Mouse (Mus musculus) adrenal gland, postnatal 4 days (tissue): ENCODE measurements at regions not wholly inside any gene's neighbourhood (a gene's known extent, or its start where the extent isn't known, plus 50 kb on each side); places are given as distances from the start of the nearest gene placed in this dataset.
"Not testable (repeated sequence)": the region's sequence is repeated elsewhere in the genome, so short reads cannot be mapped to it uniquely, and the experiment has no call there.

Experiments used
- DNase-seq, 2 experiments: peaks; one replicate each; pipeline ENCODE4 v3.0.0; 2021 to 2022; ENCODE audit warnings: low spot score in 2 of 2, mixed read lengths in 2 of 2

DNA sequence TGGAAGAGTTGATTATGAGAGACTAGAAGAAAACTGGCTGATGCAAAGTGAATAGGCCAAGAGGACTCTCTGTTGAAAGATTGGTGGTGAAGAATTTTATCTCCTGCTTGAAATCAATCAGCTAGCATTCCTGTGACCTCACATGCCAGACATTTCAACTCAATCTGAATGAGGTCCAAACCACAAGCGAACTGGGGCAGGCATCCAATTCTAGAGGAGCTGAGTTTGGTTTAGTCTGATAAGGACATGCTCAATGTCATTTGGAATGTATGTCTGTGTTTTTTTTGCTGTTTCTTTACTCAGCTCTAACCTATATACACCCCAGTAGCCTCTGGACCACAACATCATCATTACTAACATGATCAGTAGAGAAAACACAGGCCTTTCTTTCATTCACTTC lies 401.4 kb downstream of the 1190002N15Rik start:
- DNase-seq, result peak in 1 of 2 experiments; percentile 5

DNA sequence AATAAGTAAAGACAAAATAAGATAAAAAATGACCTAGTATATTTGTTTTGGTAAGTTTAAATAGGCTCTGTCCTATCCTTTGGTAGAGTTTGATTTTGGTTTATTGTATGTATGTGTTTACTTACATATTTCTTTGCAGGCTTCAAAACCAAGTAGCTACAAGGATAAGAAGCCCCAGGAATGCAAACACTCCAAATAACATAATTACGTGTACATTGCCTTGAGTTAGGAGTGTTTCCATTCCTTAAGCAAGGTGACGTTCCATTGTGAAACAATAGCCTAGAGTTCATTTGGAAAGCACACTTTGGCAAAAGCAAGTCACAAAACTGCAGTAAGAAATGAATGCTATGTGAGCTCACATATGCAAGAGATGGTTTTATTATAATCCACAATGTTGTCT lies 404.2 kb downstream of the 1190002N15Rik start:
- no peak for DNase-seq

DNA sequence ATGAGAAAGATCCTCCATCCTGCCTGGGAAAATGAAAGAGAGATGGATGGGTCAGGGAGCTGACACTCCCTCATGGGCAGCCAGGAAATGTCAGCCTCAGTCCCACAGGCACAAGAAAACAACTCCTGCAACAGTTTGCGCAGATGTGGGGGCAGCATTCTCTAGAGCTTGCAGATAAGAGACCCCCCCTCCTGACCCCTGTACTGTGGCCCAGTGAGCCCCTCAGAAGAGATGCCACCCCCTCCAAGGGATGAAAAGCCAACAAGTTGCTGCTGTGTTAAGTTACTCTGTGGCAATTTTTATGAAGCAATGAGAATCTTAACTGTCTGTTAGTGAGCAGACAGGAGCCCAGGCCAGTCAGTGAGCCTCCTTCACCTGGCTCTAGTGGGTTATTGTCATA lies 406.5 kb downstream of the 1190002N15Rik start:
- no peak for DNase-seq

DNA sequence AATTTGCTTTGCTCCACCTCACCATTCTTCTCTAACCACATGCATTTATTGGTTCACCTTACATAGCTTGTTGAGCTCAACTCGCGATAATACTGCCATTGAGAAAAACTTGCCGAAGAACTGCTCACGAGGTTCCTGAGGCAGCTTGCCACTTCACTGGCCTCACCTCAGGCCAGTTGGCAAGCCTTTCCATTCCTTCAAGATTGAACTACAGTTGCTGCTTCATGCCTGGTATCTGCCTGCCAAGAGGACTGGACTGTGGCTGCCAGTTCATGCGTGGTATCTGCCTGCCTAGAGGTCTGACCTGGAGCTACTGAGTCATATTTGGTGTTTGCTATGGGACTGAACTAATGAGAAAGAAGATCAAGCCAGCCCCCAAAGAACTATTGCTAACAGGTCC lies 420.9 kb downstream of the 1190002N15Rik start:
- DNase-seq, result no peak

DNA sequence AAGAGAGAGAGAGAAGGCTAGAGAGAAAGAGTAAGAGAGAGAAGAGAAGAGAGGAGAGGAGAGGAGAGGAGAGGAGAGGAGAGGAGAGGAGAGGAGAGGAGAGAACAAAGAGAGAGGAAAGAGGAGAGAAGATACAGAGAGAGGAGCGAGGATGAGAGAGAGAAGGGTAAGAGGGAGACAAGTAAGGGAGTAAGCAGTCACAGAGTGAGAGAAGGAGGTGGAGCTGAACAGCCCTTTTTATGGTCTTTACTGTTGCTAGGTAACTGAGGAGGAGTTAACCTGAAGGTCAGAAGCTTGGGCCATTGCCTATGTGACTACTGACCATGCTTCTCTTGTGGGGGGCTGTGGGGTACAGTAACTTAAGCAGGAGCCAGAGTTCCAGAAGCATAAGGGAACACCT lies 430.2 kb downstream of the 1190002N15Rik start:
- DNase-seq, result not testable (repeated sequence)

DNA sequence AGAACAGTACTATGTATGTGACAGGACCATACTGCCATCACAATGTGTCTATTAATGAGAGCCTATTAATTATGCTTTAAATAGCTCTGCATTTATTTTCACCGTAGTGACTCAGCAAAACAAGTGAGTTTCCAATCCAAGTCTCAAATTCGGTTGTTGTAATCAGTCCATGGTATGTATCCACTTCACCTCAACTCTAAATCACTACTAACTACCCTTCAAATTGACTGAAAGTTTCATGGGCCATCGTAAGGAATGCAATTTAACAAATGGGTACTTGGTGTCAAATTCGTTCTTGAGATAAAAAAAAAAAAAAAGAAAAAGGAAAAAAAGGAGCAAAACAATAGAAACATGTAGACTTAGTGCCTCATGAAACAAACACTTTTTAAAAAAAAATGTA lies 433.2 kb downstream of the 1190002N15Rik start:
- DNase-seq, result no peak

DNA sequence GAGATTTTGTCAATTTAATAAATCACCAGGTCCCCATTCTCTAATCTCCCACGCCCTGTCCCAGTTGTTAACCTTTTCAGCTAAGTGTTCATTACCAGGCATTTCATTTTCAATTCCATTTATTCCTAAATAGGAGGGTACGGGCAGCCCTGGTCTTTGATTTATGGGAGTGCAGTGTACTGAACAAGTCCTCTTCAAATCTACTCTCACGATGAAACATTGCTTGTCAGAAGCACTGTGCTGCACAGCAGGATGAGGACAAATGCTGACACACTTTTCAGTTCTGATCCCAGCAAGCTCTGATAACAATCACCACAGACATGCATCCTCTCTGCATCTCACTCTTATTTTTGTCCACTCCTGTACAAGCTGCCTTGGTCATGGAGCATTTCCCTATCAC lies 435.9 kb downstream of the 1190002N15Rik start:
- no peak for DNase-seq

DNA sequence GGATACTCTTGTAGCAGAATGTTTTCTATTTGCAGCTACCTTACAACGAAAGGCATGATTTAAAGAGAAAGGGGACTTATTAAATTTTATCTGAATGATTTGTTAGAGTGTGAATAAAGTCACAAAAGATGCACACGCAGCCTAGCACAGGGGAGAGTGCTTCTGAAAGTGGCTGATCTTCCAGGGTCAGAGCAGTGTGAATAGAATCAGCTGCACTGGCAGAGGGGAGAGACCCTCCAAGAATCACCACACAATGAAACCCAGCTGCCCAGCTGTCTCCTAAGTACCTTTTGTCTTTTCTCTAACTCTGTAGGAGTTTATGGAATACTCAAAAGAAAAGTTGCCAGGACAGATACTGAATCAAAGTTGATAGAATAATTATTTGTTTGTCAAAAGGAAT lies 443.1 kb downstream of the 1190002N15Rik start:
- no peak for DNase-seq

DNA sequence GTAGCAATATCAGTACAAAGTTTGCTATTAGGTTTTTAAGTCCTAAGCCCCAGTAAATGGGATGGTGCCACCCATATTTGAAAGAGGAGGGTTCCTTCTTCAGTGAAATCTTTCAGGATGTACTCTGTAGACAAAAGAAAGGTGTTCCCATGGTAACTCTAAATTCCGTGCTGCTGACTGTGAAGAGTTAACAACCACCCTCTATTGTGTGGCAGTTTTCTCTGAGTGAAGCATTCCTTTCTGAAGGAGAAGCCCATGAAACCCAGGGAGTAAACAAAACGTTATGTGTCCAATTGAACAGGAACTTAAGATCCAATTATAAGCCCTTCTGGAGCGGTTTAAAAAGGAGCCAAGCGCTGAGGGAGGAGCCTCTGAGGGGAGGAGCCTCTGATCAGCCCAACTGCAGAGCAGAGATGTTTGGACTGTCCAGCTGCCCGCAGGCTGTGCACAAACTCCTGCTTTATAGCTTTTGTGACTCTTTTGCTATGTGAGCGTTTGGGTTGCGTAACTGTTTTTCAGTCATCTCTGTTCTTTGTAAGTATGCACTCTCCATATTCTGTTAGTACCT lies 446.1 kb downstream of the 1190002N15Rik start:
- DNase-seq, result no peak

DNA sequence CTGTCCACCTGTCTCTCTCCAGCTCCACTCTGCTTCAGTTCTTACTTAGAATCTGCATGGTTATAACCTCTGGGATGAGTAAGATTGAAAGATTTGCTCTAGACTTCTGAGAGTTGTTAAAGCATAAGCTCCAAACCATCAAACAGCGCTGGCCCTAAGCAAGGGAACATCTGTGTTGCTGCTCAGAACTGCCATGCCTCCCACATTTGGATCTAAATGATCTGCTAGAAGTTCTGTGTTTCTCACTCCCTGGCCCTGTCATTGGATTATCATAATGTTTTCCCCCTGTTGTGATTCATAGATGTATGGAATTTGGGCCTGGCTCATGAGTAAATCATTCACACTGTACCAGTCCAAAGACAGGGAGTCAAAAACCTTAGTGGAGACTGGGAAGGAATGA lies 448.1 kb downstream of the 1190002N15Rik start:
- no peak for DNase-seq

DNA sequence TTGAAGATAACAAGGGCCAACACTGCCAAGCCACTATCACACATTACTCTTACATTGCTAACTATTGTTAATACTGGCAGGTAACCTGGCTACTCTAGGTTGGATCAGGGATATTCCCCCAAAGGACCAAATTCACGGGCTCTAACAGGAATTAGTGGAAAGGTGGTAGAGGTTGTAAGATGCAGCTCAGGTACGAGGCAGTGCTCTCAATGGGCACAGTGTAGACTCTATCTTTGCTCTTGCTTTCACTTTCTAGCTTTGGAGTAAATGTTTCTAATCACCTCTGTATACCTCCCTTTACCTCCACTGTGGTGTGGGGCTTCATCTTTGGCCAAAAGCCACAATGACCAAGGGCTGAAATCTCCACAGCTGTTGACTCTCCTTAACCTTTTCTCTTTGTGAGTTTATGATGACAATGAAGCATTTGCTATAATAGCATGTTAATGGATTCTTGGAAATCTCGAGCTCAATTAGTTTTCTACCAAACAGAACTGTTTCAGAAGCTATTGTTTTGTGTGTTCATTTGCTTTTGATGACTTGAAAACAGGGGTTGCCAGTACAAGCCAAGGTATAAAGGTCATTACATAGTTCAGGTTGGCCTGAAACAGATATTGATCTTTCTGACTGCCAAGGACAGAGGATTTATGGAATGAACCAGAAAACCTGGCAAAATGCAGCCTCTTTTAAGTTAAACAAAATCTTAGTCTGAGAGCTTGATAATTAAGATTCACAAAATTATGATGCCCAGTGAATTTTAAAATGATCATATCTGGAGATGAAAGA lies 454.1 kb downstream of the 1190002N15Rik start:
- no peak for DNase-seq

DNA sequence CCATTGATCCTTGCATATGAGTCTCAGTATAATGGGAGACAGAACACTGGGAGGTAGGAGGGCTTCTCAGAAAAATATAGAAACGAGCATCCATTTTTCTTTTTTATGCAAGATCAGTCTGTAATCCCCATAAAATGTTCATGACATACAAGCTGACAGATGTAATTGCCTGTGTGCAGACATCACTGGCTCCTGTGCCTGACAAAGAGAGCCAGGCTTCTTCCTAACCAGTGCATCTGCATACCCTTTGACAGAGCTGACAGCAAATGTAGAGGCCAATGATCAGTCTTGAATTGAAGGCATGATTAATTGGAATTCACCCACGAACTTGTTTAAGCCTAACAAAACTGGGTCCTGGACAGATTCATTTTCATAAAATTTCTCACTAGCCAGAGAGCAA lies 463.0 kb downstream of the 1190002N15Rik start:
- no peak for DNase-seq

DNA sequence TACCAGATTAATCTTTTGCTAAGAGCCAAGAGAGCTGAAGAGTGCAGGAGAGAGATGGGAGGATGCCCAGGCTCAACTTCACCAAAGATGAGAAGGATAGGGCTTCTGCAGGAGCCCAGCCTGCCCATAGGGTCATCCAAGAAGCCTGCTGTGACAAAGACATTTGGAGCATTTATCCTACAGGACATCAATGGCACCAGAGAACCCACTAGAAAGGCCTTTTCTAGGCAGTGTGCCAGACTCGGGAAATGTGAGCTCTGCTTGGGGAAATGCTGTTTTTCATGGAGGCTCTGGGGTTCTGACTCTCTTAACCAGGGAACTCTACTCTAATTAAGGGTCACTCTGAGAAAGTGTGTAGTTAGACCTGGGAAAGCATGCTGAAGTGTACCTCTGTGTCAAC lies 470.8 kb downstream of the 1190002N15Rik start:
- DNase-seq, result no peak

DNA sequence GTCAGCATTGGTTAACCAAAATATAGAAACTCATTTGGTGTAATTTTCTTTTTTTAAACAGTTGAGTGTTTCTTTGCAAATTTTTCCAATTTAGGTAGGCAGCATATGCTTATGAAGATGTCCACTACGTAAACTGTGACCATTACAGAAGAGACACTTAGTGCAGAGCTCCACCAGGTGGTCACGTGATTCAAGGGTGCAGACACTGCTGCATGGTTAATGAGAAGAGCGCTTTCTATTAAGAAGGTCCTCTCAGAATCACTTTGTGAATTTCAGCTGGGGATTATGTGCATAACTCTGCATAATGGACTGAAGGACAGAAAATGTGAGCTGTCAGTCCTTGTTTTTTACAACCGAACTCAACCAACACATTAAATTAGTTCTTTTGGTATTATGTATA lies 484.7 kb downstream of the 1190002N15Rik start:
- no peak for DNase-seq

DNA sequence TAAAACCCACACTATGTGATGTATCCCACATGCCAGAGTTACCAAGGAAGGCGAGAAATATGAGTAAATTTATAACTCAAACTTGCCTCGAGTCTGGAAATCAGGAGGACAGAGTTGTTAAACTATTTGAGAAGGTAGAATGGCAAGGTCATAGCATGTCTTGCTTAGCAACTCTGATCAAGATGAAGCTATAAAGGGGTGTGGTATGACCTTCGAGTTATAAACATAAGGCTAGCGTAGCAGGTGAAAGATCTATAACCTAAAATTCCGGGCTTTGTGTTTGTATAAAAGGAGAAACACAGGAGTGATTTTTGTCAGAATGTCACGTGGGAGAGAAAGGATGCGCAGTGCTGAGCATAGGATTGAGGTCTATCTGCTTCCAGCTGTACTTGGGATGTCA lies 490.0 kb downstream of the 1190002N15Rik start:
- no peak for DNase-seq

DNA sequence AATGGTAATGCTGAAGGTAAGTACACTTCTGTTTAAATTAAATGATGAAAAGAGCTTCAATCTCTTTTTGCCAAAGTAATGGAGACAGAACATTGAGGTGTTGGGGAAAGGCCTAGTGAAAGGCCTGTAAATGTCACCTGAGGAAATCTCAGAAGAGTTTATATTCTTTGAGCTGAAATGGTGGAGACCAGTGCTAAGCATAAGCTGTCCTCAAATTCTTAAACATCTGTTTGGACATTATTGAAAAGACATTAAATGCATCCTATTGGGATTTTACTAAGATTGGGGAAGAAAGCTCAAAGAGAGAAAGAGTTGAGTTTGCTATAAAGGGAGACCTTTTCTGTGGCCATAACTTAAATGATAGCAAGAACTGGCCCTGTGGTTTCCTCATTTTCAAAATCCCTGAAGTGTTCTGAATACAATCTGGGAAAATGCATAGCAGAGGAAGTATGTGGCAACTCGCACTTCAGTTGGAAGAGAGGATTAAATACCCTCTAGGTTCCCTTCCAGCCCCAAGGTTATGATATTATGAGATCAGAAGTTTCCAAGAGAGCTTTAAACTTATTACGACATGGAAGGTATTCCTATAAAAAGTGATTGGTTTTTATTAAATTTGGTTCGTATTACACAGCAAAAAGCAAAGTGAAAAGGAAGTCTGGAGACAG lies 492.3 kb downstream of the 1190002N15Rik start:
- no peak for DNase-seq

DNA sequence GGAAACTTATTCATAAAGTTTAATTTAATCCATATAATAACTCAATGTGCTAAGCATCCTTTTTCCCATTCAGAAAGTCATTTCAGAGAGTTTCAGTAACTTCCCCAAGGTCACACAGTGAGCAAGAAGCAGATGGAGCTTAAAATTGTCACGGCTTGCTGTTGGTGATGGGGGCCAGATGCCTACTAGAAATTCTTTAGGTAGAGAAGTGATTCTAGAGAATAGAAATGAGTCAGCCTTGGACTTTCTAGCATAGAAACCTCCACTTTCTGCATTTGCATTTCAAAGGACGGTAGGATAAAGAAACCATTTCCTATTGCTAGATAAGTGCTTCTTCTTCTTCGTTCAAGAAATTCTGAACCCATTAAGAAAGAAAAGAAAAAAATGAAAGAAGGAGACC lies 514.1 kb downstream of the 1190002N15Rik start:
- DNase-seq, result no peak

DNA sequence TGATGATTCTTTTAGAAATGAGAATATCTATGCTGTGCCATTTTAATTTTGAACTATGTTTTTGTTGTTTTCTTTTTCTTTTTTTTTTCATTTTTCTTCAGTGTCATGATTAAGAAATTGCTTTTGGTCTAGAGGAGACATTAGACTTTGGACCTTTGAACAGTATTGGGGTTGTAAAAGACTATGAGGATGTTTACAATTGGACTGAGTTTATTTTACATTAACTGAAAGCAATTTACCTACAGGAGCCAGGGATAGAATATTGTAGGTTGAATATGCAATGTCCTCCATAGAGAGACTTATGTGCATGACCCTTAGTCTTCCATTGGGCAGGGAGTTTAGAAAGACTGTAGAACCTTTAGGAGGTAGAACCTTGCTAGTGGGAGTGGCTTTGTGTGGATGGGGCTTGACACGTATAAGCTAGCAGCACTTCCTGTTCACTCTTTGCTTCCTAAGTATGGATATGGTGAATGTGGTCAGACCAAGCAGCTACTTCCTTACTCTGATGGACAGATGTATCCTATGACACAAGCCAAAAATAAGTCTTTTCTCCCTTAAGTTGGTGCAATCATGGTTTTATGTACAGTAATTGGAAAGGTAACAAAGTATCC lies 516.5 kb downstream of the 1190002N15Rik start:
- no peak for DNase-seq

DNA sequence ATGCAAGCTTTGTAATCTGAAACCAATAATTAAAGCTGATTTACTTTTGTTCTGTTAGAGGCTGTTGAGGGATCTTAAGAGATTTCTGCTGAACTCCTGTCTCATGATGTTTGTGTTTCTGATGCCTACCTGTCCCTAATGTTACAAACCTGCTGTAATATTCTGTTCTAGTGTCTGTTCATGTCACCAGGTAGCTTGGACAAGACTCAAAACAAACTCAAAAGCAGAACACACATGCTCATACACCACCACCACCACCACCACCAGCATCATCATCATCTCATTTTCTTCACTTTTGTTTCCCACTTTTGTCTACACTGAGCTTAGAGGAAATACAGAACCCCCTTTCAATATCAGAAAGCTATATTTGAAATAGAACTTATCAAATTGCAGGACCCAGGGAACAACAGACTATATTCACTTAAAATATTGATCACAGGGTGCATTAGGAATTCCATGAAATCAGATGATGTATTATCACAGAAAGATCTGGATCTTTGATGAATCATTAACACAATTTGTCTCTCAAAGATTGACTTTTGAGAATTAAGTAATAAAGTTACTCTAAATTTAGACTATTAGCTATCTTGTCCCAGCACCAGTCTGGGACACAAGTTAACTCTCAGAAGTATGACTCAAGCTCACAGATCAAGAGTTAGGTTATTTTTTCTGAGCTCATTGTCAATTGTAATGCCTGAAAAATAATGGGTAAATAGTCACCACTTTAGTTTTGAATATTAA lies 521.0 kb downstream of the 1190002N15Rik start:
- DNase-seq, result no peak

DNA sequence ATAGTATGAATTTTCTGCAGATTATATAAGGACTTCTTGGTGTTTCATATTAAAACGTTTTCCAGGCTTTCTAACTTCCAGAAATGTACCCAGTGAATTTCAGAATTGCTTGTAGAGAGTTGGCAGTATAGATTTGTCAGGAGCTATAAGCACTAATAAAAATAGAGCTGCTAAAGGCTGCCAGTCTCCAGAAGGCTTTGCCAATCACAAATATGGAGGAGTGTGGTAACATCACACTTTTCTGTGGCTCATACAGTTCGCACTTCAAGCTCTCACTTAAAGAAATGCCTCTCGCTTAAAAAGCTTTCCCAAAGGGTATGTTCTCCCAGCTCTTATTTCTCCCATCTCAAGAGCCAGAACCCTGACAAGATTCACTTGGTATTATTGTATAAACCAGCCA lies 545.7 kb downstream of the 1190002N15Rik start:
- no peak for DNase-seq

DNA sequence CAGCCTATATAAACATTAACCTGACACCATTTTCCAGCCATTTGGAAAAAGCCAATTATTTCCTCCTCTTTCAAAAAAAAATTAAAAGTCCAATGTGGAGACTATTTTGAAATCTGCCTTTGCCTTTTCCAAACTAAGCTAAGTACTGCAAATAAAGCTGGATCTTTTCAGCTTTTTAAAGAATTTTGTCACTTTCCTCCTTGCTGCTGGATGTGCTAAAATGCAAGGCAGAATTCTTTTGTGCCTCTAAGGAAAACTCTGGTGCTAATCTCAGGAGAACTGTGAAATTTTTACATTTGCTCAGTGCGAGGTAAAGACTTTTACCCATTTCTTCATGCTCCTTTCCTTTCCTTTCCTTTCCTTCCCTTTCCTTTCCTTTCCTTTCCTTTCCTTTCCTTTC lies 546.7 kb downstream of the 1190002N15Rik start:
- DNase-seq, result no peak
